Mouse (Mus musculus): ENCODE results near the gene Dnm3.

Dnm3 gene

DNA sequence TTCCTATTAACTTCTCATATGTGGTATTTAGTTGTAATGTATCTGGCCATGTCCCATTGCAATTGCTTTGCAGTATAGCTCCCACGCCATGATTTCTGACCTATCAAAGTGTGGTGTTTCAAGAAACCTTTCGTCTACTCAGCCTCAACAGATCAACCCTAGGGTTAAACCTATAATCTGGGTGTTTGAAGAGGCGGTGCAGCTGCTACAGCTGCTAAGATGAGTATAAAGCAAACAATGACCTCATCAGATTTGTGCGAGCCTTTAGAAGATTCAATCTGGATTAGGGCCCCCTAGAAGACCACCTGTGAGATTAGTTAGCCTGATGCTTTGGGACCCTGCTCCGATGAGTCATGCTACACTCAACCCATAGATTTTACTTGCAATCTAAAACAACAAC lies 321.0 kb downstream of the Dnm3 start:
- DNase-seq = no peak

DNA sequence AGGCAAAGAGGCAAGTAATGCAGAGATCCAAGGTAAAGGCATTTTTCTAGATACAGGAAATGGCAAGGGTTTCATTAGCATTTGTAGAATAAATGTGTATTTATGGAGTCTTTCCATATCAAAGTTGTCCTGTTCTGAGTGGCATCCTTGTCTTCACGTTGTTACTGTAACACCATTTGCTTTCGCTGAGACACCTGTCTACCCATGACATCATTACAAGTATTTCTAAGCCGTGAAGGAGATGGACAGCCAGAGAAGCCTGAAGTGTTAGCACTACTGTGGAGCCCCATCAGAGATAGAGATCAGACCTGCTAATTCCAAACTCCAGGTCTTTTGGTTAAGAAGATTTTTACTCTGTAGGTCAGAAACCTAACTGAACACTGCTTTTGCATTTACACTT lies 322.3 kb downstream of the Dnm3 start:
- DNase-seq = no peak

DNA sequence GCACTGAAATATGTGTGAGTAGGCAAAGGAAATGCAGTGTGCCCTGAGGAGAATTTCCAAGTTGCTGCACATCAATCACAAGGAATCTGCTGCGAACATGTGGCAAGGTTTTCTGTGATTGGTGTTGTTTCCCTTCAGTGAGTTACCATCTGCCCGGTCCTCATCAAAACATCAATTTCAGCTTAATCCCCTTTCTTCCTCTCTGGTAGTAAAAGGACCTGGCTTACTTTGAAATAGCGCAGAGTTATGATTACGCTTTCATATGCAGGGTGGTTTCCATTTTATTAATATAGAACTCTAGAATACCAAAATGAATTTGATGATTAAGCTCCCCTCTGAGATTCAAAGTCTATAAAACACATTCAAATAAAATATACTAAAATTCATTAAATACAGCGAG lies 324.7 kb downstream of the Dnm3 start:
- DNase-seq = no peak

DNA sequence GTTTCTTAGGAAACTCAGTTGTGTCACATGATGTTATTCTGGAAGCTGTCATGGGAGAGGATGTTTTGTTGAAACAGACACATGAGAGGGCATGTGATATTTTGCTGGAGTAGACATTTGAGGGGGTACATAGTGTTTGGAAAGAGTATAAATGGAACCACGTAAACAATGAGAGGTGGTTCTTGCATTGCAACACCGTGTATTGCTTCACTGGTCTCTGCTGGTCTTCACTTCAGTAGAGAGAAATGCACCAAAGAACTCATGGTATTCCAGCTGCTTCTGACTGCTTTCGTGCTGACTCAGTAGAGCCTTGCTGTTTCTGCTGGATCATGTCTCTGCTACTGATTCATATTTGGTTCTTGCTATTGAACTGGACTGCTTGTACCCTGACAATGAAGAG lies 328.1 kb downstream of the Dnm3 start:
- no peak for DNase-seq

DNA sequence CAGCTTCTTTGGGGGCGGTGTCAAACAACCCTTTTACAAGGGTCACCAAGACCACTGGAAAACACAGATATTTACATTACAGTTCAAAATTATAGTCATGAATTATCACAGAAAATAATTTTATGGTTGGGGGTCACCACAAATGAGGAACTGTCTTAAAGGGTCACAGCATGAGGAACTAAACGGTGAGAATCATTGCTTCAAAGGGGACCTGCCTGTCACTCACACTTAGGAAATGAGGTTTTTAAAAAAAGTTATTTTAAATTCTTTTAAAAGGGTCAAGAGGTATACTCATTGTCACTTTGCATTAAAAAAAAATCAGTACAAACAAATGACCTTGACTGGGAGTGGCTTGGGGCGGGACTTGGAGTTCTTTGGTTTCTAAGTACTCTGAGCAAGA lies 330.3 kb downstream of the Dnm3 start:
- DNase-seq = no peak

DNA sequence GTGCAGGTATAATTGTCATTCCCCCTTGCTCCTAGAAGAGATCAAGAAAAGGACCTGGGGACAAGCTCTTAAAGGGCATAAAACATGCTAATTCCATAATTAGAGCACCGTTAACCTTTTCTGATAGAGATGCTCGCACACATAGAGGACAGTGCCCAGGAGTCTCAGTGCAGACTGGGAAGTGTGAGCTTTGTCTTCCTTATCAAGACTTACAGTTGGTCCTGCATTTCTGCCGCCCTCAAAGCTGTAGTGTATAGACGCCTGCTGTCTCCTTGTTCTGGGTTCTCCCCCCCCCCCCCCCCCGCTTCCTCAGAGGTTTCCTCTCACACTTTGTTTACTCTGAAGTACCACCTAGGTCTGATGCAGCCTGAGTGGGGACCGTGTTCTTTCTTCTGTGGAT lies 332.1 kb downstream of the Dnm3 start:
- DNase-seq = no peak

DNA sequence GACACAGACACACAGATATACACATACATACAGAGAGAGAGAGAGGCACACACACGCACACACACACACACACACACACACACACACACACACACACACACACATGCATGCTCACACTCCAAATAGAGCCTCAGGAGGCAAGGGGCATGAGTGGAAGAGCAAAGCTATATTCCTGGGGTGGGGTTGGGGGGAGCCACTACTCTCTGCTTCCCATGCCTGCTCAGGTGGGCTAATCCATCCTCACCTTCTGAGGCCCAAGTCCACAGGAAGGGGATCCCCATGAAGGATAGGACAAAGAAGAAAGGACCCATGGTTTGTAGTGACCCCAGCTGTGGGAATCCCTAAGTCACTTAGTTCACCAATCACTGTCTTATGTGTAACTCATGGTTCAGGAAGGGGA lies 332.8 kb downstream of the Dnm3 start:
- no peak for DNase-seq

DNA sequence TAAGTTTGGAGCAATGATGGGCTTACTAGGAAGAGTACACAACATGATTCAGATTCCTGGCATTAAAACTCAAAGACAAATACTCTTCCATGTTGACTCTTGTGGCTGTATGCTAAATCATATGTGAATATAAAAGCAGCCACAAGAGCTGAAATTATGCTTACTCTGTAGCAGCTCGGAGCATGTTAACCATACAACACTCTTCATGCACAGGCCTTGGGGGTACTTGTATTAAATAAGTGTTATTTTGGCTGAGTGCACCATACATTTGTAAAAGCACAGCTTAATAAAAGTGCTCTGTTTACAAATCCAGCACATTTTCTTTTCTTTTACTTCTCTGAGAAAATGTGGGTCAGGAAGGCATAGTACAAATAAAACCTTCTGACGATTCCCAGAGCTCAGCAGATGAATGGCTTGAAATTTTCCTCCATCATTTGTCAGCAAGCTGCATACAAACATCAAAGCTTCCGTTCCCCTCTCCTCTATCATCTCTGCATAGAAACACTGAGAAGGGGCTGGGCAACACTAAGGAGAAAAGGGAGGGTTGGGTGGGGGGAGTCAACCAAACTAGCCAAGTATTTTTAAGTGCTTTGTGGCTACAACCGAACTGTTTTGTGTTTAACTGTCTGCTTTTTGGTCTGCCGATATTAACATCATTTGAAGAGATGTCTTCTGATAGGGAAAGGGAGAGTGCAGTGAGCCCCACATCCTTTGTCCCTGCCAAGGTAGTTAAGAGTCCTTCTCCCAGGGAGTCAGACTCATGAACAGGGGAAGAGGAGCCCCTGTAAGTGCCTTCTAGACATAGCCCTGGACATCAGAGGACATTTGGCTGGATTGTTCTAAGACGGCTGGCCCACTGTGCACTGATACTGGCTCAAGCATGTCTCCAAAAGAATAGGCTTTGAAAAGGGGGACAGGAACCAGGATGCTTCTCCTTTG lies 333.6 kb downstream of the Dnm3 start:
- no peak for DNase-seq

DNA sequence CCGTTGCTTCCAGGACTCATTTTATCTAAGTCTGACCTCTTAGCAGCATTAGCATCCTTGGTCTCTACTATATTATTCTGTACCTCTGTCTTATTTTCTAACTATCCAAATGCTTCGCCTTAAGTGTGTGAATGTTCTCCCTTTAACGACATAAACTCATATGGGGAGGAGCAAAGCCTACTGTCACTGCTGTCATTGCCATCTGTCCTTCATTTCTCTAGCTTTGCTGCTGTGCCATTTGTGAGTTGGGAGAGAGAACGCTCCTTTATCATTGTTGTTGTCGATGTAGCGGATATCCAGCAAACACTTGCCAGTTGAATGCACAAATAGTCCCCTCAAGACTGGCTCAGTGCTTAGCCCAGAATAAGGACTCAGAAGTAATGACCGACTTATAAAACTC lies 335.5 kb downstream of the Dnm3 start:
- DNase-seq = no peak

DNA sequence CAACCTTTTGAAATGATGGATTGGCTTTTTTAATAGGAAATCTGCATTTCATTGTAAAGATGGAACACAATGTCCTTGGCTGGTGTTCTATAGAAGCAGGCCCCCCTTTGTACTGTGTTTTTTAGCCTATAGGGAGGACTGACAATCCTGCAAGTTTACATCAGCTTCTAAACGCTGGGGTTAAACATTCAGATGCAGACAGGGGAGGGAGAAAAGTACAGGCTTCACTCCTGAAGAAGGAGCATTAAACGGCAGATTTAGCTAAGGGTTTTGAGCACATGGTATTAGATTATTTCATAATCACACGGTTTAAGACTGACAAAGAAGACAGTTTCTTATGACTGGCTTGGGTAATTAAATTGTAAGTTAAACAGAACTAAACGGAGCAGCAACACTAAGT lies 341.5 kb downstream of the Dnm3 start:
- DNase-seq = no peak

DNA sequence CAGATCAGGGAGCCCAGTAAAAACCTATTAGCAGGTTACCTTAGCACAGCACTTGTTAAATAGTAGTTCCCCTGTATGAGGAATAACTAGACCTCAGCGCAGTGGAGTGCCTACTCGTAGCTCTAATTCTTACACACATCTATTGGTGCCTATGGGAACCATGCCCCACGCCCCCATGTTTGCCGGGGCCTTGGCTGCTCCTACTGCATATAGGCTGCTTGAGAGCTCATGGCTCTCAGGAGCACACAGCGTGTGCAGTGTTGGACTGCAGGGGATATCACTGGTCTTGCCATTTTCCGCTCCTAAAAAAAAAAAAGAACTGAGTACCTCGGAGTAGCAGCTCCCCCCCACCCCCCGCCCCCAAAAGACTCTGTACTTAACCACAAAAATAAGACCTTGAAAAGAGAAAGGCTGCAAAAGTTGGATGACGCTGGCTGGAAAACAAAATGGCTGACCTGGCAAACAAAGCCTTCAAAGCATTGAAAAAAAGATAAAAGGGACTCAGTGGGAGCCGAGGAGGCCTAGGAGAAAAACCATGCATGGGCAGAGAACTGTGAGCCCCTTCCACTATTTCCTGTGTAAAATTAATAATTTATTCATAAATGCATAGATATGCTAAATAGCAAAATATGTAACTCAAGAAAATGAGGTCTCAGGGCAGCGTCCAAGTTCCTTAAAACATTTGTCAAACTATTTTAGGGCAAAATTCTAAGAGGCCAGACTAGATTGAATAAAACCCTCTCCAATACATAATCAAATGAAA lies 342.2 kb downstream of the Dnm3 start:
- no peak for DNase-seq

DNA sequence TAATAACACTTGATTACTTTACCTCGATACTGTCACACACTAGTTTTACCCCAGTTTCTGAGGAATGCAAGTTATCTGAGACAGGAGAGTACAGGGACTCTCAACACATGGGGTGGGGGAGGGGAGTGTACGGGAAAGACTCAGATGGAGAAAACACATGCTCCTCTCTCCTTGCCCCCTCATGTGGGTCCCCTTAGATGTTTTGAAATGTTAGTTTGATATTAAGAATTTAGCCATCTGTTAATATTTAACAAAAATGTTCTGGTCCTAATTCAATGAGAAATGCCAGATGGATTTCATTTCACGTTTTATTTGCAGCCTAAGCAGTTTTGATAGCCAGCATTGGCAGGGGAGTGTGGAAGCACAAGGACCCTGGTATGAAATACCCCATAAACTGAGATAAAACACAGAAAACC lies 343.2 kb downstream of the Dnm3 start:
- no peak for DNase-seq

DNA sequence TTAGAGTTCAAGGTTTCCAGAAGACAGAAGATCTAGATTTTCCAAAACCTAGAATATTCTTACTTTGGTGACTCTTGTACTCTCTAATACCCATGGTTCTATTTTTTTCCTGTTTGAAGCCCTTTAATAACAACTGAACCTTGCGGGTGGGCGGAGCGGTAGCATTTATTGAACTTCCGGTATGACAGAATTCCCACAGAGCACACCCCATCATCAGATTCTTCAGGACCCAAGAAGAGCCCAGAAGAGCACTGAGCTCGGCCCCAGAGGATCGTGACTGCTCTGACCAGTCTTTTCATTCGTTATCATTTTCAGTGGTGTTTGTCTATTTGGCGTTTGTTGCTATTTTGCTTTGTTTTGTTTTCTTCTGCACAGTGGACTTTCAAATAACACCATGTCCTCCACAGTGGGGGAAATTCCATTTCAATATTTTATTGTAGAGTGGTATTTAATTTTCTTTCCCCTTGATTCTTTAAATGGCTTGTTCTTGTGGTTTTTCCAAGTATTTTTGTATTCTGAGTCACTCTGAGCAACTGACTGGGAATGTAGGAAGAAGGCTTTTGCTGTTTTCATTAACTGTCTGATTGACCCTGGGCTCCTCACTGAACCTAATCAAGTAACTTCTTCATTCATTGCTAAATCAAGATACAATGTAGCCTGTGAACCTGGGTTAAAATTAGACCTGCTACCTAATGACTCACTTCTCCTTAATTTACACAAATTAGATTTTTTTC lies 344.8 kb downstream of the Dnm3 start:
- DNase-seq = no peak

DNA sequence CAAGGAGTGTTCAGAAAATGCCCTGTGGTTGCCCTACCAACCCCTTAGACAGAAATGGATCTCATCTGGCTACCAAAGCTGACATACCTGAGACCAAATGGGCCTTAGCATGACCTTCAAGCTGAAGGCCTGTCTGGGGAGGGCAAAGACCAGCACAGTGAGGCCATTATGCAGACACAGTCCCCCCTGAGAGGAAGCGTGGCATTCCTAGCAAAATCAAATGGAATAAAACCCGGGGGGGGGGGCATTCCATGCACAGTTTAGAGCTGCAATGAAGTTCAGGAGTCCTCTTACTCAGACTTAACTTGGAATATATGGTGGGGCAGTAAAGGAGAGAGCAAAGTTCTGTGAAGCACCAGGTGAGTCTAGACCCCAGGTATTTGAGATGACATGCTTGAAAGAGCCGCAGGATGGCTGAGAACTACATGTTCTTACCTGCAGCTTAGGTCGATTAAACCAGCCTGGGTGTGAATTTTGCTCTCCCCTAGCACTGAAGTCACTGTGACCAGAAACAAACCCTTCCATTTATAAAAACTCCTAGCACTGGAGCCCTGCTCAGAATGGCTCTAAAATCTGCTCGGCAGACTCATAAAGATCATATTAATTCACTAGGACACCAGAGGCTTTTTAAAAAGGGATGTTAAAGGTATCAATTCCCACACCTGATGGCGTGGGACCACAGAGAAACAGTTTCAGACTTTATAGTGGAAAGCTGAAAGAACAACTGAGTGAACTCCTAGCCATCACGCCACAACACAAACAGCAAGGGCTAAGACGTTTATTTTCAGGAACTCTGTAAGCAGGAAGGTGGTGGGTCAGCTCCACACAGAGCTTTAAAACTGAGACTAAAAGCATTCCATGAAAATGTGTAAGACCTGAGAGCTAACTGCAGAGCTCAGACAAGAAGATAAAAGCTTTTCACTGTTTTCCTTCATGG lies 350.7 kb downstream of the Dnm3 start:
- no peak for DNase-seq

DNA sequence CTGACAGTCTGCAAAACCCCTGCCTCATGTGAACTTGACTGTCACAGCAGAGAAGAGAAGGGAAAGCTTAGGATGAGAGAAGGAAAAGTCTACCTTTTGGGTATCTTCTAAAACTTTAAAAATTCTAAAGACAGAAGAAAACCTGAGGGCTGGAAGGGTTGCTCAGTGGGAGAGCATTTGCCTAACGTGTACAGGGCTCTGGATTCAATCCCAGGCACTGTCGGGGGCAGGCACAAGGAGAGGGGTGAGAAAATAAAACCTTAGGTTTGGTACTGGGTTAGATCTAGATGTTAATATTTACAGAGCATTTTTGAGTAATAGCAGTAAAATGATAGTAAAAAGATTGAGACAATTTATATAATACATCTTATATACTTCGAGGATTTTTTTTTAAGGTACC lies 353.4 kb downstream of the Dnm3 start:
- DNase-seq = no peak

DNA sequence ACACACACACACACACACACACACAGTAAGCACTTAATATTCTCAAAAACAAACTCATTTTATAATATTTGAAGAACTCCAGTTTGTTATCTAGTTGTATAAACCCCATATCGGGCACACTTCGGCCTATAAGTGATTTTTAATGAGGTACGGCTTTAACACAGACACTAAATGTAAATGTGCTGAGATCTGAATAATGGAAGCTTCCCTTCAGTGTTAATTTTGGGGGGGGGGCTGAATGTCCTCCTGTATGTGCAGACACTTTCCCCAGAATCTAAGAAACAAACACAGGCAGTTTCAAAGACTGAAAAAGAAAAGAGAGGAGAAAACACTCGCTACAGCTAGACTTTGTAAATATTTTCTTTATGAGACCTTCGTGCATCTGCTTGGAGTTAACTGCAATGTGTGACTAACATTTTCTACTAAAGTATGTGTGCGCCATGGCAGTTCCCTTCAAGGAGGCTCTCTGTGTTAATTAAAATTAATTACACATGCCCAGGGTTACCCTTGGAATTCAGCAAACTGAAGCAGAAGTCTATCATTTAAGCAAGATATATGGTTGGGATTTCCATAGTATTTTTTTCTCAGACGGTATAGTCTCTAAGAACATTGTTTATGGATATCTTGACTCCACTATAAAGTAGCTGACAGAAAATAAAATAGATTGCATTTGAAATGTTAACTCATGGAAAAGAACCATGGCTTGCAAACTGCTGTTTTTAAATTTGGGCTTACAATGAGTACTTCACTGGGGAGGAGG lies 356.2 kb downstream of the Dnm3 start:
- DNase-seq = no peak

DNA sequence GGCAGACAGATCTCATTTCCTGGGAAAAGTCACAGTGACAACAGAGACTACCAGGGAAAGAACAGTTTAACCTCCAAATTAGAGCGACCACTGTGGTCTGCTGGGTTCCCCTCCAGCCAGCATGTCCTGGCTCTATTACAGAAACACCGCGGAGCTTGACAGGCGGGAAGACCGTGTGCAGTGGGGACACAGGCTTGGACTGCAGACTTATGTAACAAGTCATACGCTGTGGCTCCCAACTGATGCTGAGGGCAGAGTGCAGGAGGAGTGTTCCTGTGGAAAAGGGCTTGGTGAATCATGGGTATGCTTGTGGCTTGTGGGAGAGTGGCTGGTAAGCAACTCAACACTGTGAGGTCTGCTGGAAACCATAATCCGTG lies 368.4 kb downstream of the Dnm3 start:
- DNase-seq = no peak

DNA sequence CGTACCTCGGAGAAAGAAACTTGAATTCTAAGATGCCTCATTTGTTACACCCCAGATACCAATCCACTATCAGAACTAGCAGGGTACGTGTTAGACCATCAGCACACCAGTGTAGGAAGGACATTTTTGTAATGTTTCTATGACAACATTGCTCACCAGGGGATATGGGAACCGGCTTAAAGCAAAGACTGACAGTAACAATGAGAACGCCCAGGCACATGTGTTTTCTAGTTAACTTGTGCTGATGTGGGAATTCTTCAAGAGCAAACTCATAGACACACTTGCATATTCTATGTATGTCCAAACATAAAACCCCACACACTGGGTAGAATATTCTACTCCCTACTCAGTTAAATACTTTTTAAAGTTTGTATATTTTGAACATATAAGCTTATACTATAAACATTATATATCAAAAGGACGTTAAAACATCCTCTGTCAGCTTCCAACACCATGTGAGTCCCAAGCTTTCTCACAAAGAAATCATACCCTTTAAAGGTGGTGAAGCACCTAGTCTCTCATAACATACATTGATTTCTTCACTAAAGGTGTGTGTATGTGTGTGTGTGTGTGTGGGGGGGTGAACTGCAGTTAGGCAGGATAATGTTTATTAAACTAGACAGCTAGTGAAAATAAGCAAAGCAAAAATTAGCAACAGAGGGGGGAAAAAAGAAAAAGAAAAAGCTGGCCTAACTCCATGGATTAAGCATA lies 369.0 kb downstream of the Dnm3 start:
- DNase-seq = no peak

DNA sequence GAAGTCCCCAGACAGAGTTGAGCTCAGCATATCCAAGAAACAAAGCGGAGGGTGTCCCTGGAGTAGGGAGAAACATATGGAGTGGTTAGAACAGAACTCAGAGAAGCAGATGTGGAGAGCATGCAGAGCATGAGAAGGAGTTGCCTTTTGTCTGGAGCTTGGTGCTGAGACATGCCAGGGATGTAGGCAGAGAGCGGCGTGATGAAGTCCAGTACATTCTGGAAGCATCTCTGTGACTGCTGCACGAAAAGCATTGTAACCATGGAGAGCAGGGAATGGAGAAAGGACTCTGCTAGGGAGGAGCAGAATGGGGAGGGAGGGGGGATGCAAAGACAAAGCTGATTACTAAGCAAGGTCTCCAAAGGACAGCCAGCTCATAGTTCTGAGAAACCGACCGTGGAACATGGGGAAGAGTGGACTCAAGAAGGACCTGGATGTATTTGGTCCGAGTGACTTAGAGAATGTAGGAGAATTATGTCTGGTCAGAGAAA lies 369.6 kb downstream of the Dnm3 start:
- DNase-seq = peak; percentile 40

DNA sequence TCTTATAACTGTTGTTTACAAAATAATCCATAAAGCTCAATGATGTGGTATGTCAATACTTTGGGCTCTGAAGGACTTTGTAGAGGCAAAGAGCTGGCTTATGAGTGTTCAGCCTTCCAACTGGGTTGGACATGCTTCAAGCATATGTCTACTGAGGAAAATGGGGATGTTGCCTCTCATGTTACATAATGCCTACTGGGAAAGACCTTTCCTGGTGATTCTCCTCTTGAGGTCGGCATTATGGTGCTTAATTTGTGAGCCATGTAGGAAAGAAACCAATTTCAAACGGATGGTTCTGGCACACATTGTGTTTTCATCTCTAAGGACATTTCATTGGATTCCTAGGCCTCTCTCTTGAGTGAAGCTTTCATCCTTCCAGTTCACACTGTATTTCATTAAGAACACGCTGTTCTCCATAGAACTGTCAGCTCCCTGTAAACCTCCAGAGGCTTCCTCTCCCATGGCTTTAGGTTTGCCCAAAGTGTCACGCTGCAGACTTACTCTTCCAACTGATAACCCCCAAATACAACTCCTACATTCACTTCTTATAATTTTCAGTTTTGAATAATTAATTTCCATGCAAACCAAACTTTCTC lies 370.7 kb downstream of the Dnm3 start:
- DNase-seq = no peak

Data from right cerebral cortex, postnatal 25 days (tissue).